Mouse (Mus musculus): ENCODE measurements around the gene Tdpoz2.
"Not testable (repeated sequence)": the region's sequence is repeated elsewhere in the genome, so short reads cannot be mapped to it uniquely, and the experiment has no call there.

Tdpoz2 gene

GRCm38 (mm10) chr3:93652586-93652985 lies at the start of gene Tdpoz2:
TSS of gene Tdpoz2 (minus strand) at chr3:93652686.
- DNase-seq (ENCODE audit: low spot score): no peak

GRCm38 (mm10) chr3:93692970-93693369 lies 40.5 kb upstream of the Tdpoz2 start, which contains the start of gene Gm37596:
TSS of gene Gm37596 (minus strand) at chr3:93693070.
- not testable (repeated sequence) for DNase-seq (ENCODE audit: low spot score)

GRCm38 (mm10) chr3:93676210-93676609 lies 23.7 kb upstream of the Tdpoz2 start, which contains the start of gene Tdpoz1:
TSS of gene Tdpoz1 (minus strand) at chr3:93676310.
- not testable (repeated sequence) for DNase-seq (ENCODE audit: low spot score)

- not testable (repeated sequence) for DNase-seq (ENCODE audit: low spot score)
Measured at GRCm38 (mm10) chr3:93670805-93671503, 18.5 kb upstream of the Tdpoz2 start.

GRCm38 (mm10) chr3:93654260-93654659 lies 1.8 kb upstream of the Tdpoz2 start:
- no peak for DNase-seq (ENCODE audit: low spot score)

GRCm38 (mm10) chr3:93630917-93631714 lies 21.4 kb downstream of the Tdpoz2 start:
- DNase-seq (ENCODE audit: low spot score): not testable (repeated sequence)

- not testable (repeated sequence) for DNase-seq (ENCODE audit: low spot score)
Measured at GRCm38 (mm10) chr3:93608970-93609369, 43.5 kb downstream of the Tdpoz2 start.

- DNase-seq (ENCODE audit: low spot score): no peak
Measured at GRCm38 (mm10) chr3:93601903-93602302, 50.6 kb downstream of the Tdpoz2 start.
